Mouse (Mus musculus): ENCODE measurements around the gene Col4a3bp.

DNA sequence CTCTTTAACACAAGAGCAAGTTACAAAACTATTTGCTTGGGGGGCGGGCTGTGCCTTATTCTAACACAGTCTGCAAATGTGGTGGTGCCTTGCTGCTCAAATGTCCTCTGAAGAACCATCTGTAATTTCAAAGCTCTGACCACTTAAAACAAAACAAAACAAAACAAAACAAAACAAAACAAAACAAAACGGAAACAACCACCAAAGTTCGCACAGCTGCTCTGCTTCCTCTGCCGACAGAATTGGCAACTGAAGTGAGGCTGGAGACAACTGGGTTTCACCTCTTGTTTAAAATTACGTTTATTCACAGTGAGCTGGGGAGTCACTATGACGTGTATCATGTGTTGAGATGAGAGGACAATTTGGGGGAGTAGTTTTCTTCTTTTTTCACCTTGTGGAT, 136.2 kb downstream of the Col4a3bp start:
- TF ChIP-seq MAX (IDR thresholded peaks at IDR 0.05) (no peak), USF1 (IDR thresholded peaks at IDR 0.05; ENCODE audit: low read depth) (no peak)
